Mouse (Mus musculus): ENCODE data around the gene Pbx4. TPM values are rescaled to one million over a fixed set of nuclear protein-coding genes. Genes with fewer than 3 reads are reported as not detected.

The Pbx4 gene
- polyA plus RNA-seq (2011; ENCODE audit: insufficient read depth, insufficient read length, low replicate concordance, missing spikeins), result 5.9 and 9.7 TPM in 2 replicates

GRCm38 (mm10) chr8:69832298-69832853 is at the start of gene Pbx4:
TSS of gene Pbx4 (plus strand) at chr8:69832491.
- TF ChIP-seq CTCF (IDR thresholded peaks at IDR 0.05; ENCODE audit: control insufficient read depth, insufficient read depth, low read length) (no peak), POLR2A (IDR thresholded peaks at IDR 0.05; ENCODE audit: borderline replicate concordance, control insufficient read depth, low read depth, low read length) (no peak)
- Histone ChIP-seq H3K4me1 (ENCODE audit: control insufficient read depth, insufficient read depth, low read length) (no peaks in the 10 kb centered on the region; the same call in 1 of the 2 replicates), H3K4me3 (replicated peaks; ENCODE audit: control insufficient read depth, low read depth, low read length) (peak within 1 kb of the TSS; percentile 83), H3K27ac (ENCODE audit: control insufficient read depth, insufficient read depth, low read depth, low read length, poor library complexity) (peak within 1 kb of the TSS; percentile 28)
- under 1% methylated on average over 38 of the region's 38 CpGs for WGBS

- no peak overlapping the region for H3K27ac ChIP-seq (ENCODE audit: control insufficient read depth, insufficient read depth, low read depth, low read length, poor library complexity)
- no peak for TF ChIP-seq POLR2A (IDR thresholded peaks at IDR 0.05; ENCODE audit: borderline replicate concordance, control insufficient read depth, low read depth, low read length)
- no peaks in the 10 kb centered on the region; the same call in 1 of the 2 replicates for H3K4me1 ChIP-seq (ENCODE audit: control insufficient read depth, insufficient read depth, low read length)
- H3K4me3 ChIP-seq (replicated peaks; ENCODE audit: control insufficient read depth, low read depth, low read length), result no peak overlapping the region
- 51% methylated on average over 5 of the region's 5 CpGs for WGBS
These were observed 43.2 kb upstream of the Pbx4 start for GRCm38 (mm10) chr8:69789105-69789504.

GRCm38 (mm10) chr8:69789731-69790130 is 42.6 kb upstream of the Pbx4 start:
- WGBS, result 43% methylated on average over 5 of the region's 5 CpGs
- no peak for TF ChIP-seq CTCF (IDR thresholded peaks at IDR 0.05; ENCODE audit: control insufficient read depth, insufficient read depth, low read length)
- H3K4me1 ChIP-seq (ENCODE audit: control insufficient read depth, insufficient read depth, low read length), result no peaks in the 10 kb centered on the region; the same call in 1 of the 2 replicates
- no peak overlapping the region for H3K4me3 ChIP-seq (replicated peaks; ENCODE audit: control insufficient read depth, low read depth, low read length)
- no peak overlapping the region for H3K27ac ChIP-seq (ENCODE audit: control insufficient read depth, insufficient read depth, low read depth, low read length, poor library complexity)

- H3K4me1 ChIP-seq (ENCODE audit: control insufficient read depth, insufficient read depth, low read length), result no peaks in the 10 kb centered on the region; the same call in 1 of the 2 replicates
- no peak for TF ChIP-seq POLR2A (IDR thresholded peaks at IDR 0.05; ENCODE audit: borderline replicate concordance, control insufficient read depth, low read depth, low read length)
- TF ChIP-seq CTCF (IDR thresholded peaks at IDR 0.05; ENCODE audit: control insufficient read depth, insufficient read depth, low read length), result no peak
- H3K4me3 ChIP-seq (replicated peaks; ENCODE audit: control insufficient read depth, low read depth, low read length), result peak overlapping the region; percentile 83
- no peak overlapping the region for H3K27ac ChIP-seq (ENCODE audit: control insufficient read depth, insufficient read depth, low read depth, low read length, poor library complexity)
- 22% methylated on average over 11 of the region's 11 CpGs for WGBS
These were observed 41.9 kb upstream of the Pbx4 start for GRCm38 (mm10) chr8:69790364-69790763.

GRCm38 (mm10) chr8:69790773-69791367 is 41.4 kb upstream of the Pbx4 start, which contains the start of the genes Atp13a1 and Zfp866:
TSS of gene Atp13a1 (plus strand) at chr8:69791163.
TSS of gene Zfp866 (minus strand) at chr8:69791178.
- TF ChIP-seq POLR2A (IDR thresholded peaks at IDR 0.05; ENCODE audit: borderline replicate concordance, control insufficient read depth, low read depth, low read length), result peak; percentile 86; the same call in 1 of the 2 replicates
- TF ChIP-seq CTCF (IDR thresholded peaks at IDR 0.05; ENCODE audit: control insufficient read depth, insufficient read depth, low read length), result no peak
- Histone ChIP-seq H3K4me1 (ENCODE audit: control insufficient read depth, insufficient read depth, low read length) (no peaks in the 10 kb centered on the region; the same call in 1 of the 2 replicates), H3K4me3 (replicated peaks; ENCODE audit: control insufficient read depth, low read depth, low read length) (peak within 1 kb of the TSS; percentile 83), H3K27ac (ENCODE audit: control insufficient read depth, insufficient read depth, low read depth, low read length, poor library complexity) (peak within 1 kb of the TSS; percentile 89)
- WGBS, result under 1% methylated on average over 38 of the region's 38 CpGs

GRCm38 (mm10) chr8:69791415-69792068 is 40.7 kb upstream of the Pbx4 start:
- no peak for TF ChIP-seq CTCF (IDR thresholded peaks at IDR 0.05; ENCODE audit: control insufficient read depth, insufficient read depth, low read length)
- no peak for TF ChIP-seq POLR2A (IDR thresholded peaks at IDR 0.05; ENCODE audit: borderline replicate concordance, control insufficient read depth, low read depth, low read length)
- Histone ChIP-seq H3K4me1 (ENCODE audit: control insufficient read depth, insufficient read depth, low read length) (no peaks in the 10 kb centered on the region; the same call in 1 of the 2 replicates), H3K27ac (ENCODE audit: control insufficient read depth, insufficient read depth, low read depth, low read length, poor library complexity) (peak overlapping the region; percentile 89), H3K4me3 (replicated peaks; ENCODE audit: control insufficient read depth, low read depth, low read length) (peak overlapping the region; percentile 83)
- WGBS, result under 1% methylated on average over 47 of the region's 48 CpGs

GRCm38 (mm10) chr8:69793666-69794065 is 38.6 kb upstream of the Pbx4 start:
- H3K4me1 ChIP-seq (ENCODE audit: control insufficient read depth, insufficient read depth, low read length), result no peaks in the 10 kb centered on the region; the same call in 1 of the 2 replicates
- H3K27ac ChIP-seq (ENCODE audit: control insufficient read depth, insufficient read depth, low read depth, low read length, poor library complexity), result no peak overlapping the region
- TF ChIP-seq CTCF (IDR thresholded peaks at IDR 0.05; ENCODE audit: control insufficient read depth, insufficient read depth, low read length) (no peak), POLR2A (IDR thresholded peaks at IDR 0.05; ENCODE audit: borderline replicate concordance, control insufficient read depth, low read depth, low read length) (no peak)
- WGBS, result 95% methylated on average over 4 of the region's 4 CpGs
- H3K4me3 ChIP-seq (replicated peaks; ENCODE audit: control insufficient read depth, low read depth, low read length), result no peak overlapping the region

- Histone ChIP-seq H3K4me1 (ENCODE audit: control insufficient read depth, insufficient read depth, low read length) (no peaks in the 10 kb centered on the region; the same call in 1 of the 2 replicates), H3K27ac (ENCODE audit: control insufficient read depth, insufficient read depth, low read depth, low read length, poor library complexity) (no peak overlapping the region), H3K4me3 (replicated peaks; ENCODE audit: control insufficient read depth, low read depth, low read length) (no peak overlapping the region)
- WGBS, result 91% methylated on average over 3 of the region's 3 CpGs
- TF ChIP-seq POLR2A (IDR thresholded peaks at IDR 0.05; ENCODE audit: borderline replicate concordance, control insufficient read depth, low read depth, low read length), result no peak
- no peak for TF ChIP-seq CTCF (IDR thresholded peaks at IDR 0.05; ENCODE audit: control insufficient read depth, insufficient read depth, low read length)
These were observed 38.2 kb upstream of the Pbx4 start for GRCm38 (mm10) chr8:69794096-69794495.

Measured in bone marrow, adult 2 months (tissue).